28 mouse cellular contexts compared by ENCODE assay signal in genomic region chr5:125446344-125446743, GRCm38 (mm10). TPM values are rescaled to one million over a fixed set of nuclear protein-coding genes. Genes with fewer than 3 reads are reported as not detected.
DNase-seq lines count a peak whose midpoint lies in the region; ATAC-seq and TF ChIP-seq lines count a peak whose summit lies in the region.
"Had no signal": no experiment of that assay in that cellular context is flagged by ENCODE, and none has a peak within 500 bp of the region (broad histone marks: within the 10 kb centered on the region; RNA-seq: fewer than 3 reads in every experiment).

No protein-coding gene starts in this region.

- no peak overlapping the region for H3K4me2 ChIP-seq in liver, embryonic 15.5 days
- H3K4me2 ChIP-seq: embryonic facial prominence, embryonic 13.5 days; forebrain, embryonic 12.5 days; forebrain, embryonic 15.5 days; heart, embryonic 13.5 days; hindbrain, embryonic 14.5 days had no signal

- H3K27me3 ChIP-seq in liver, embryonic 15.5 days, result no peaks in the 10 kb centered on the region
- no peaks in the 10 kb centered on the region for H3K27me3 ChIP-seq in heart, adult 2 months (ENCODE audit: control insufficient read depth, insufficient read depth, low read length)
- H3K27me3 ChIP-seq: embryonic facial prominence, embryonic 13.5 days; forebrain, embryonic 12.5 days; forebrain, embryonic 15.5 days; heart, embryonic 13.5 days had no signal

- TF ChIP-seq EP300 in heart, adult 2 months (IDR thresholded peaks at IDR 0.05; ENCODE audit: insufficient read depth, low read depth, low read length), result no peak

- 0 out of 2 replicates have a peak overlapping the region, but pooled peaks have one; percentile 19 for H3K27ac ChIP-seq in liver, embryonic 15.5 days (replicated peaks)
- no peak overlapping the region for H3K27ac ChIP-seq in heart, adult 2 months
- H3K27ac ChIP-seq: embryonic facial prominence, embryonic 10.5 days; embryonic facial prominence, embryonic 13.5 days; forebrain, embryonic 12.5 days; forebrain, embryonic 15.5 days; heart, embryonic 10.5 days; heart, embryonic 13.5 days; hindbrain, embryonic 14.5 days had no signal

- TF ChIP-seq CTCF in heart, adult 2 months (IDR thresholded peaks at IDR 0.05), result no peak

- WGBS in liver, embryonic 15.5 days (ENCODE audit: insufficient replicate concordance), result 67% methylated on average over 7 of the region's 7 CpGs
- 72% methylated on average over 7 of the region's 7 CpGs for WGBS in heart, adult 2 months

- H3K36me3 ChIP-seq in liver, embryonic 15.5 days (replicated peaks), result 0 out of 2 replicates have a peak, but pooled peaks cover 7% of the 10 kb centered on the region
- no peaks in the 10 kb centered on the region for H3K36me3 ChIP-seq in heart, adult 2 months (ENCODE audit: control insufficient read depth, insufficient read depth, low read length)
- H3K36me3 ChIP-seq: forebrain, embryonic 15.5 days had no signal

- no peaks in the 10 kb centered on the region for H3K79me2 ChIP-seq in heart, adult 2 months (replicated peaks; ENCODE audit: control insufficient read depth, insufficient read depth, low read length)

- no peaks in the 10 kb centered on the region for H3K9me3 ChIP-seq in liver, embryonic 15.5 days (replicated peaks)
- H3K9me3 ChIP-seq: embryonic facial prominence, embryonic 10.5 days; embryonic facial prominence, embryonic 13.5 days; forebrain, embryonic 12.5 days; forebrain, embryonic 15.5 days; heart, embryonic 10.5 days; heart, embryonic 13.5 days had no signal

- no peak for ATAC-seq in liver, embryonic 15.5 days (ENCODE audit: insufficient read depth)
- ATAC-seq: activated CD4-positive, CD25-positive, alpha-beta regulatory T cell, adult 4 months; forebrain, embryonic 15.5 days had no signal

- intact Hi-C loops in heart, adult 2 months (cut with DNase I), result no loop called here

- no peak for TF ChIP-seq POLR2A in heart, adult 2 months (IDR thresholded peaks at IDR 0.05; ENCODE audit: insufficient read depth, low read depth, low read length)

- peaks cover 62% of the 10 kb centered on the region for H3K4me1 ChIP-seq in liver, embryonic 15.5 days (replicated peaks)
- H3K4me1 ChIP-seq in heart, adult 2 months (ENCODE audit: control insufficient read depth, insufficient read depth, low read length), result no peaks in the 10 kb centered on the region; the same call in 1 of the 2 replicates

- H3K9ac ChIP-seq in liver, embryonic 15.5 days, result no peak overlapping the region
- no peak overlapping the region for H3K9ac ChIP-seq in heart, adult 2 months (ENCODE audit: low read depth, low read length)
- H3K9ac ChIP-seq: embryonic facial prominence, embryonic 13.5 days; forebrain, embryonic 12.5 days; forebrain, embryonic 15.5 days; heart, embryonic 13.5 days; hindbrain, embryonic 14.5 days had no signal

- no peak overlapping the region for H3K4me3 ChIP-seq in liver, embryonic 15.5 days (replicated peaks)
- H3K4me3 ChIP-seq in heart, adult 2 months, result no peak overlapping the region
- H3K4me3 ChIP-seq: embryonic facial prominence, embryonic 10.5 days; embryonic facial prominence, embryonic 13.5 days; erythroblast, embryonic 14.5 days; forebrain, embryonic 12.5 days; forebrain, embryonic 15.5 days; heart, embryonic 10.5 days; heart, embryonic 13.5 days had no signal

- DNase-seq in layer of hippocampus, adult 18-20 months (ENCODE audit: low spot score in 2 of 2), result peak; percentile 54 to 77
- no peak for DNase-seq in layer of hippocampus, adult 9-10 months (ENCODE audit: low spot score)
- peak; percentile 21 to 39 for DNase-seq in layer of hippocampus, postnatal 14 days (ENCODE audit: low spot score in 2 of 2)
- DNase-seq in layer of hippocampus, postnatal 10 days (ENCODE audit: low spot score in 2 of 2), result no peak
- DNase-seq in liver, result no peak
- DNase-seq in brain, adult 2 months (ENCODE audit: low read depth, low spot score), result peak; percentile 70
- no peak for DNase-seq in heart, adult 2 months
- DNase-seq: adrenal gland, adult 8-10 months; adrenal gland, postnatal 25 days; cerebellum, adult 11-12 months; cerebellum, adult 8-10 months; cerebellum, postnatal 10 days; cerebellum, postnatal 36 days; embryo, embryonic 11 days; gastrocnemius, postnatal 25 days; heart, adult 18-20 months; heart, postnatal 14 days; heart, postnatal 4 days had no signal

RNA-seq across cellular contexts. Expression of gene Bri3bp, which starts 5.0 kb away (rescaled TPM):
- 100 to 1,000 TPM in 1 of 2 experiments, 10 to 100 TPM in 1; 92.7 to 107 TPM for total RNA-seq in layer of hippocampus, adult 18-20 months (2021)
- total RNA-seq in layer of hippocampus, postnatal 14 days (2021), result 10 to 100 TPM; 89.0 to 90.0 TPM
- 10 to 100 TPM; 82.6 to 87.9 TPM for total RNA-seq in layer of hippocampus, postnatal 10 days (2021)
- 23.5 and 25.8 TPM in 2 replicates for polyA plus RNA-seq in liver, embryonic 15.5 days (2015; fragmentation: Nextera tagmentation; extraction: Ambion mirVana)
- 10 to 100 TPM; 52.2 to 52.4 TPM for total RNA-seq in heart, adult 2 months (2021)
- polyA plus RNA-seq in heart, adult 2 months (2012; rRNA removed), result 31.4 and 31.5 TPM in 2 replicates

RNA-seq across cellular contexts. Expression of gene Dhx37, which starts 12.4 kb away (rescaled TPM):
- 10 to 100 TPM; 15.0 to 15.4 TPM for total RNA-seq in layer of hippocampus, adult 18-20 months (2021)
- total RNA-seq in layer of hippocampus, postnatal 14 days (2021), result 10 to 100 TPM; 12.4 to 13.8 TPM
- total RNA-seq in layer of hippocampus, postnatal 10 days (2021), result 10 to 100 TPM; 13.3 TPM
- polyA plus RNA-seq in liver, embryonic 15.5 days (2015; fragmentation: Nextera tagmentation; extraction: Ambion mirVana), result 4.8 and 4.9 TPM in 2 replicates
- total RNA-seq in heart, adult 2 months (2021), result 10 to 100 TPM; 11.1 to 12.4 TPM
- polyA plus RNA-seq in heart, adult 2 months (2012; rRNA removed), result 14.8 and 15.7 TPM in 2 replicates

RNA-seq across cellular contexts. Expression of gene Aacs, which starts 29.3 kb away (rescaled TPM):
- total RNA-seq in layer of hippocampus, adult 18-20 months (2021), result 10 to 100 TPM; 48.7 to 49.1 TPM
- 10 to 100 TPM; 77.1 to 87.7 TPM for total RNA-seq in layer of hippocampus, postnatal 14 days (2021)
- 100 to 1,000 TPM in 1 of 2 experiments, 10 to 100 TPM in 1; 94.5 to 106 TPM for total RNA-seq in layer of hippocampus, postnatal 10 days (2021)
- 18.7 and 20.1 TPM in 2 replicates for polyA plus RNA-seq in liver, embryonic 15.5 days (2015; fragmentation: Nextera tagmentation; extraction: Ambion mirVana)
- total RNA-seq in heart, adult 2 months (2021), result 1 to 10 TPM; 3.3 to 3.9 TPM
- polyA plus RNA-seq in heart, adult 2 months (2012; rRNA removed), result 9.8 and 17.7 TPM in 2 replicates

RNA-seq across cellular contexts. Expression of gene Ubc, which starts 56.3 kb away (rescaled TPM):
- total RNA-seq in layer of hippocampus, adult 18-20 months (2021), result 100 to 1,000 TPM; 754 to 818 TPM
- total RNA-seq in layer of hippocampus, postnatal 14 days (2021), result 100 to 1,000 TPM; 755 to 828 TPM
- total RNA-seq in layer of hippocampus, postnatal 10 days (2021), result 100 to 1,000 TPM; 760 to 831 TPM
- 563 and 623 TPM in 2 replicates for polyA plus RNA-seq in liver, embryonic 15.5 days (2015; fragmentation: Nextera tagmentation; extraction: Ambion mirVana)
- 1,000 to 10,000 TPM in 1 of 2 experiments, 100 to 1,000 TPM in 1; 894 to 1,473 TPM for total RNA-seq in heart, adult 2 months (2021)
- polyA plus RNA-seq in heart, adult 2 months (2012; rRNA removed), result 664 and 1,033 TPM in 2 replicates

RNA-seq across cellular contexts. Expression of gene Gm10382, which starts 57.2 kb away (rescaled TPM):
- under 1 TPM in 1 of 2 experiments, not detected in 1; 0.46 TPM for total RNA-seq in layer of hippocampus, adult 18-20 months (2021)
- total RNA-seq in layer of hippocampus, postnatal 14 days (2021), result under 1 TPM; 0.28 to 0.52 TPM
- total RNA-seq in layer of hippocampus, postnatal 10 days (2021), result under 1 TPM in 1 of 2 experiments, not detected in 1; 0.27 TPM
- 0.31 and 0.35 TPM in 2 replicates for polyA plus RNA-seq in liver, embryonic 15.5 days (2015; fragmentation: Nextera tagmentation; extraction: Ambion mirVana)
- under 1 TPM in 1 of 2 experiments, not detected in 1; 0.21 TPM for total RNA-seq in heart, adult 2 months (2021)
- 0.12 and 0.23 TPM in 2 replicates for polyA plus RNA-seq in heart, adult 2 months (2012; rRNA removed)
- total RNA-seq: adrenal gland, postnatal 25 days; gastrocnemius, postnatal 25 days had no signal

Comparison
In these comparisons a context has a peak if more than half of its experiments do, and no peak if none do; other contexts are left out.
1. DNase-seq: peak in layer of hippocampus, adult 18-20 months (2 of 2), layer of hippocampus, postnatal 14 days (2 of 2) and brain, adult 2 months (single experiment); none in layer of hippocampus, adult 9-10 months (single experiment), layer of hippocampus, postnatal 10 days (0 of 2), liver (single experiment) and heart, adult 2 months (0 of 2).
2. RNA of gene Aacs, which starts 29.3 kb away (total RNA-seq): 94.5 to 106 TPM in layer of hippocampus, postnatal 10 days, 77.1 to 87.7 TPM in layer of hippocampus, postnatal 14 days and 48.7 to 49.1 TPM in layer of hippocampus, adult 18-20 months; 3.3 to 3.9 TPM in heart, adult 2 months; every median in the first group is over 10 times any median in the second.